10 mouse cellular contexts compared by ENCODE assay signal in the genomic region with DNA sequence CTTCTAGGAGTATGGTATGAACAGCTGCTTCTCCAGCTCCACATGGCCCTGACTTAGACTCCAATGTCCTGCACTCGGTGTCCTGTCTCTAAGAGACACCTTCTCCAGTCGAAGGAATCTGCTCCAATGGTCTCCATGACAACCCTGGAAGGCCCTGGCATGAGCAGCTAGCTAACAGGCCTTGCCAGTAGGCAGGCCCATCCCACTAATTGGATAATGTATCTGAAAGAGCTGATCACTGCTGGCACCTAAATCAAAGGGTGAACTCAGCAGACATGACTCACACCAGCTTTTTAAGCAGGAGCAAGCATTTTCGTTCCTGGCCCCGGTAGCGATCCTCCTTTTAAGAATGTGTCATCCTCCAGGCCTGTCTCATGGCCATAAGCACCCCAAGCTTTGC.
DNase-seq lines count a peak whose midpoint lies in the region; ATAC-seq and TF ChIP-seq lines count a peak whose summit lies in the region.
"Had no signal": no experiment of that assay in that cellular context is flagged by ENCODE, and none has a peak within 500 bp of the region (broad histone marks: within the 10 kb centered on the region; RNA-seq: fewer than 3 reads in every experiment).

No protein-coding gene starts in this region.

- H3K9ac ChIP-seq in midbrain, postnatal 0 days (replicated peaks; ENCODE audit: low read length, poor library complexity, severe bottlenecking) = no peak overlapping the region
- H3K9ac ChIP-seq: intestine, embryonic 15.5 days had no signal

- peaks cover 7% of the 10 kb centered on the region; the same call in 1 of the 2 replicates for H3K4me1 ChIP-seq in midbrain, postnatal 0 days (ENCODE audit: insufficient read depth, low read length)
- H3K4me1 ChIP-seq in lung, adult 2 months (ENCODE audit: control insufficient read depth, insufficient read depth, low read length) = no peaks in the 10 kb centered on the region

- TF ChIP-seq CTCF in midbrain, postnatal 0 days (IDR thresholded peaks at IDR 0.05) = no peak
- TF ChIP-seq CTCF in lung, adult 2 months (IDR thresholded peaks at IDR 0.05; ENCODE audit: insufficient read depth, low read length) = no peak

- no peak overlapping the region for H3K4me2 ChIP-seq in midbrain, postnatal 0 days (ENCODE audit: low read depth, low read length, poor library complexity, severe bottlenecking)
- H3K4me2 ChIP-seq: intestine, embryonic 15.5 days had no signal

- 27% methylated on average over 5 of the region's 5 CpGs for WGBS in midbrain, postnatal 0 days
- 68% methylated on average over 5 of the region's 5 CpGs for WGBS in lung, adult 2 months

- peak; percentile 83 for DNase-seq in adrenal gland, adult 2 months
- DNase-seq in cerebellum, postnatal 4 days (ENCODE audit: low spot score in 2 of 2) = peak; percentile 25 to 51
- peak; percentile 50 for DNase-seq in layer of hippocampus, adult 9-10 months (ENCODE audit: low spot score)
- peak; percentile 89 for DNase-seq in midbrain, postnatal 0 days (ENCODE audit: low spot score)
- no peak for DNase-seq in lung, postnatal 4 days
- no peak for DNase-seq in lung, adult 2 months
- DNase-seq in embryo, embryonic 10.5 days (ENCODE audit: low spot score) = no peak

- no peak overlapping the region for H3K4me3 ChIP-seq in midbrain, postnatal 0 days (ENCODE audit: low read depth, low read length)
- H3K4me3 ChIP-seq in lung, adult 2 months (replicated peaks; ENCODE audit: extremely low read depth, low read depth, low read length) = no peak overlapping the region
- H3K4me3 ChIP-seq: intestine, embryonic 15.5 days had no signal

- peak; percentile 87 for ATAC-seq in midbrain, postnatal 0 days (ENCODE audit: low FRiP score)
- no peak for ATAC-seq in megakaryocyte-erythroid progenitor cell, adult 5-6 weeks (replicated peaks; ENCODE audit: low FRiP score, low TSS enrichment, poor library complexity, severe bottlenecking)
- ATAC-seq: intestine, embryonic 15.5 days had no signal

- no peak for TF ChIP-seq POLR2A in lung, adult 2 months (IDR thresholded peaks at IDR 0.05; ENCODE audit: borderline replicate concordance, extremely low read depth, low read depth, low read length)

- no peaks in the 10 kb centered on the region for H3K27me3 ChIP-seq in midbrain, postnatal 0 days (ENCODE audit: insufficient read depth, low read length)
- H3K27me3 ChIP-seq: intestine, embryonic 15.5 days had no signal

- H3K36me3 ChIP-seq in midbrain, postnatal 0 days (ENCODE audit: insufficient read depth, low read length) = no peaks in the 10 kb centered on the region
- H3K36me3 ChIP-seq: intestine, embryonic 15.5 days had no signal

- no peak overlapping the region for H3K27ac ChIP-seq in midbrain, postnatal 0 days (ENCODE audit: low read depth, low read length)
- H3K27ac ChIP-seq: intestine, embryonic 15.5 days; macrophage had no signal

- H3K9me3 ChIP-seq in midbrain, postnatal 0 days (ENCODE audit: low read length) = no peaks in the 10 kb centered on the region
- H3K9me3 ChIP-seq: intestine, embryonic 15.5 days had no signal

Comparison
In these comparisons a context has a peak if more than half of its experiments do, and no peak if none do; other contexts are left out.
1. DNase-seq: peak in adrenal gland, adult 2 months (single experiment), cerebellum, postnatal 4 days (2 of 2), layer of hippocampus, adult 9-10 months (single experiment) and midbrain, postnatal 0 days (single experiment); none in lung, postnatal 4 days (0 of 2), lung, adult 2 months (single experiment) and embryo, embryonic 10.5 days (single experiment).